Mouse (Mus musculus) liver, adult 2 months (tissue): ENCODE measurements around the gene Inf2. TPM values are rescaled to one million over a fixed set of nuclear protein-coding genes. Genes with fewer than 3 reads are reported as not detected.

Source experiments
- DNase-seq: peaks from one replicate; pipeline ENCODE4 v3.0.0-alpha.2; 2011; ENCODE audit warnings: low read depth, low spot score; ENCODE audit errors: extremely low read depth
- H3K27ac ChIP-seq: fragments of 200-500 bp; replicated peaks from 2 replicates; pipeline ENCODE4 v1.5.1; 2012; ENCODE audit warnings: low read depth, mild to moderate bottlenecking, control low read depth, inconsistent platforms, low read length; ENCODE audit not compliant: insufficient read depth
- H3K27me3 ChIP-seq: fragments of 200-500 bp; 2 replicates; pipeline ENCODE4 v1.6.1; 2012; ENCODE audit warnings: mild to moderate bottlenecking, moderate library complexity, low read length, inconsistent platforms; ENCODE audit not compliant: control insufficient read depth, insufficient read depth
- H3K36me3 ChIP-seq: fragments of 200-500 bp; 2 replicates; pipeline ENCODE4 v1.6.1; 2012; ENCODE audit warnings: low read length, inconsistent platforms; ENCODE audit not compliant: control insufficient read depth, insufficient read depth
- H3K4me1 ChIP-seq: fragments of 200-500 bp; 2 replicates; pipeline ENCODE4 v1.6.1; 2011; ENCODE audit warnings: low read length; ENCODE audit not compliant: control insufficient read depth, insufficient read depth
- H3K4me3 ChIP-seq: fragments of 200-500 bp; 2 replicates; pipeline ENCODE4 v1.5.1; 2011; ENCODE audit warnings: low read depth, mild to moderate bottlenecking, control low read depth, low read length, moderate library complexity; ENCODE audit not compliant: insufficient read depth
- H3K79me2 ChIP-seq: fragments of 200-500 bp; 2 replicates; pipeline ENCODE4 v1.6.1; 2012; ENCODE audit warnings: inconsistent platforms, mild to moderate bottlenecking, low read length, moderate library complexity; ENCODE audit not compliant: control insufficient read depth, insufficient read depth
- H3K9ac ChIP-seq: fragments of 200-500 bp; 2 replicates; pipeline ENCODE4 v1.6.1; 2012; ENCODE audit warnings: low read depth, mild to moderate bottlenecking, control low read depth, inconsistent platforms, low read length
- CTCF ChIP-seq: fragments of 200-500 bp; IDR thresholded peaks from 2 replicates; pipeline ENCODE4 v1.5.1; 2011; ENCODE audit warnings: low read depth, low read length, control low read depth
- POLR2A ChIP-seq: fragments of 200-500 bp; IDR thresholded peaks from 2 replicates; pipeline ENCODE4 v1.6.1; 2011; ENCODE audit warnings: low read length, control low read depth; ENCODE audit not compliant: insufficient read depth; ENCODE audit errors: extremely low read depth
- WGBS: fragments of 180-500 bp; shearing (Covaris S2); methylation state at CpG from one replicate; pipeline ENCODE4 v1.1.7; 2018; 5-methylcytosine and 5-hydroxymethylcytosine counted together
- polyA plus RNA-seq: library from polyadenylated mRNA; depleted of rRNA; stranded (reverse); fragments of >200 nt; gene quantifications from 2 replicates; pipeline ENCODE4 v1.2.3, GENCODE M21; 2012
- total RNA-seq: library from RNA; depleted of rRNA; stranded (reverse); fragments of >200 nt; gene quantifications from 2 replicates; pipeline ENCODE4 v1.2.3, GENCODE M21; 2014

Gene Inf2
- total and polyA plus RNA-seq, 2 experiments = 15.5 to 24.6 TPM

GRCm38 (mm10) chr12:112560176-112560797 lies 28.3 kb upstream of the Inf2 start:
- 27% methylated on average over 5 of the region's 5 CpGs for WGBS
- Histone ChIP-seq H3K27ac (peak overlapping the region; percentile 91), H3K79me2 (no peaks in the 10 kb centered on the region), H3K27me3 (no peaks in the 10 kb centered on the region), H3K4me1 (peaks cover 17% of the 10 kb centered on the region), H3K36me3 (no peaks in the 10 kb centered on the region), H3K9ac (peak overlapping the region; percentile 18), H3K4me3 (no peak overlapping the region)
- DNase-seq = peak; percentile 73
- TF ChIP-seq CTCF = peak; percentile 49
- no peak for TF ChIP-seq POLR2A

DNA sequence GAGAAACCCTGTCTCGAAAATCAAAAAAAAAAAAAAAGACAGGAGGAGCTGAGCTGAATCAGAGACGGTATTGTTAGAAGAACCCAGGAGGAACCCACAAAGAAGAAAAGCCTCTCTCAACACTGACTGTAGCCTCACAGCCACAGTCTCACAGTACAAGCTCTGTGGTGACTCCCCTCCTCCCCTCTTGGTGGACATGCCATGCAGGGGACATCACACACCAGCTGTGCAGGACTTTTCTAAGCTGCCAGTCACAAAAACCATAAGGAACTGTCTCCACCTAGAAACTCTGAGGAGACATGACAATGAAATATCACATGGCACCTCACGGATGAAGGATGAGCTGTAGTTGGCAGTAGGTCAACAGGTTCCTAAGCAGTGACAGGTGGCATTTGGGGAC lies 27.4 kb upstream of the Inf2 start:
- peak; percentile 65 for DNase-seq
- 61% methylated on average over 3 of the region's 3 CpGs for WGBS
- no peak for TF ChIP-seq CTCF
- no peak for TF ChIP-seq POLR2A
- Histone ChIP-seq H3K27me3 (no peaks in the 10 kb centered on the region), H3K79me2 (no peaks in the 10 kb centered on the region), H3K4me1 (peaks cover 17% of the 10 kb centered on the region), H3K9ac (no peak overlapping the region), H3K4me3 (no peak overlapping the region), H3K27ac (no peak overlapping the region), H3K36me3 (no peaks in the 10 kb centered on the region)

DNA sequence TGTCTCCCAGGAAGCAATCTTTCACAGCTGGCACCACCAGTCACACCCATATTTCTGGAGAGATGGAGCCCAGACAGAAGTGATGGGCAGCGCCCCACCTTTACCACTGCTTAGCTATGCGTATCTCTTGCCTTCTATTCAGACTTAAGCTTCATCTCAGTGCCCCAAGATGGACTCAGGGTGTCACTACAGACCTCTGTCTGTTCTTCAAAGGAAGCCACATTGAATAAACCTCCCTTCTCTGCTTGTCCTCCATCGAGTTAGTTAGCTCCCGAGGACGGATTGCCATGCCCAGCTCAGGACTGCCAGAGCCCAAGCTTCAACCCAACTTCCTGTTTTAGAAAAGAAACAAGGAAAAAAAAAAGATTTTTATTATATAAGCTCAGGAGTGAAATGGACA lies 26.1 kb upstream of the Inf2 start:
- WGBS = 85% methylated on average over 5 of the region's 5 CpGs
- H3K4me3 ChIP-seq = no peak overlapping the region
- H3K9ac ChIP-seq = no peak overlapping the region
- TF ChIP-seq CTCF (no peak), POLR2A (no peak)
- peaks cover 17% of the 10 kb centered on the region for H3K4me1 ChIP-seq
- H3K27me3 ChIP-seq = no peaks in the 10 kb centered on the region
- DNase-seq = no peak
- H3K27ac ChIP-seq = no peak overlapping the region
- H3K79me2 ChIP-seq = no peaks in the 10 kb centered on the region
- no peaks in the 10 kb centered on the region for H3K36me3 ChIP-seq

GRCm38 (mm10) chr12:112563011-112563410 lies 25.6 kb upstream of the Inf2 start:
- DNase-seq = no peak

GRCm38 (mm10) chr12:112570160-112570559 lies 18.4 kb upstream of the Inf2 start:
- no peak for DNase-seq
- 94% methylated on average over 8 of the region's 8 CpGs for WGBS
- Histone ChIP-seq H3K36me3 (no peaks in the 10 kb centered on the region), H3K79me2 (no peaks in the 10 kb centered on the region), H3K27me3 (no peaks in the 10 kb centered on the region), H3K4me1 (no peaks in the 10 kb centered on the region), H3K9ac (no peak overlapping the region), H3K27ac (no peak overlapping the region), H3K4me3 (no peak overlapping the region)
- no peak for TF ChIP-seq POLR2A
- TF ChIP-seq CTCF = no peak

More at GRCm38 (mm10) chr12:112563011-112563410, 25.6 kb upstream of the Inf2 start:
- no peak overlapping the region for H3K27ac ChIP-seq
- WGBS = 91% methylated on average over 6 of the region's 6 CpGs
- no peak overlapping the region for H3K4me3 ChIP-seq
- H3K9ac ChIP-seq = no peak overlapping the region
- peaks cover 17% of the 10 kb centered on the region for H3K4me1 ChIP-seq
- no peaks in the 10 kb centered on the region for H3K36me3 ChIP-seq
- no peak for TF ChIP-seq POLR2A
- no peak for TF ChIP-seq CTCF
- H3K27me3 ChIP-seq = no peaks in the 10 kb centered on the region
- H3K79me2 ChIP-seq = no peaks in the 10 kb centered on the region

- WGBS = 76% methylated on average over 6 of the region's 6 CpGs
- no peak for DNase-seq
- Histone ChIP-seq H3K4me3 (no peak overlapping the region), H3K79me2 (no peaks in the 10 kb centered on the region), H3K4me1 (no peaks in the 10 kb centered on the region), H3K36me3 (no peaks in the 10 kb centered on the region), H3K27me3 (no peaks in the 10 kb centered on the region), H3K9ac (no peak overlapping the region), H3K27ac (no peak overlapping the region)
- TF ChIP-seq POLR2A (no peak), CTCF (peak; percentile 26; the same call in 1 of the 2 replicates)
Measured at GRCm38 (mm10) chr12:112571064-112571463, 17.5 kb upstream of the Inf2 start.
